Mouse (Mus musculus): ENCODE measurements around the gene Plekhm3.

GRCm38 (mm10) chr1:64852272-64852671 is 104.4 kb downstream of the Plekhm3 start:
- no peak for TF ChIP-seq CTCF (IDR thresholded peaks at IDR 0.05; ENCODE audit: borderline replicate concordance, extremely low read depth, insufficient read depth, insufficient read length)
- TF ChIP-seq POLR2A (IDR thresholded peaks at IDR 0.05; ENCODE audit: borderline replicate concordance, extremely low read depth, insufficient read depth, insufficient read length, poor library complexity, severe bottlenecking), result no peak
